Mouse (Mus musculus) gastrocnemius, postnatal 25 days (tissue): ENCODE results near the gene Fam53a. TPM values are rescaled to one million over a fixed set of nuclear protein-coding genes. Genes with fewer than 3 reads are reported as not detected.

Experiments
- DNase-seq: peaks from one replicate; pipeline ENCODE4 v3.0.0; 2022
- total RNA-seq, 2 experiments: library from RNA; stranded (reverse); gene quantifications; 1 replicate in 1 of 2; 2 replicates in 1 of 2; pipeline ENCODE4 v1.2.3; 2021

Gene Fam53a
- total RNA-seq, 2 experiments from 2014 or later, result 50.2 to 59.6 TPM

- DNase-seq, result no peak
Measured at GRCm38 (mm10) chr5:33632526-33632925, 3.1 kb upstream of the Fam53a start.

- peak; percentile 81 for DNase-seq
Measured at GRCm38 (mm10) chr5:33630615-33631014, 1.2 kb upstream of the Fam53a start.

- DNase-seq, result peak; percentile 50
Measured at GRCm38 (mm10) chr5:33630061-33630460, 626 bp upstream of the Fam53a start.

- peak; percentile 53 for DNase-seq
Measured at GRCm38 (mm10) chr5:33628820-33629300, 575 bp downstream of the Fam53a start.

GRCm38 (mm10) chr5:33627968-33628367, 1.5 kb downstream of the Fam53a start:
- DNase-seq, result no peak

- DNase-seq, result no peak
Measured at GRCm38 (mm10) chr5:33623766-33624165, 5.7 kb downstream of the Fam53a start.

GRCm38 (mm10) chr5:33622671-33623070, 6.8 kb downstream of the Fam53a start:
- no peak for DNase-seq

GRCm38 (mm10) chr5:33614391-33614790, 15.0 kb downstream of the Fam53a start:
- no peak for DNase-seq

- no peak for DNase-seq
Measured at GRCm38 (mm10) chr5:33611795-33612194, 17.6 kb downstream of the Fam53a start.

- no peak for DNase-seq
Measured at GRCm38 (mm10) chr5:33609226-33609625, 20.2 kb downstream of the Fam53a start.

GRCm38 (mm10) chr5:33607434-33607833, 22.0 kb downstream of the Fam53a start:
- no peak for DNase-seq

GRCm38 (mm10) chr5:33606631-33607030, 22.8 kb downstream of the Fam53a start:
- DNase-seq, result no peak

GRCm38 (mm10) chr5:33605314-33605713, 24.1 kb downstream of the Fam53a start:
- peak; percentile 60 for DNase-seq

- no peak for DNase-seq
Measured at GRCm38 (mm10) chr5:33593620-33594019, 35.8 kb downstream of the Fam53a start.

GRCm38 (mm10) chr5:33589221-33589888, 40.1 kb downstream of the Fam53a start:
- DNase-seq, result peak; percentile 46

- DNase-seq, result no peak
Measured at GRCm38 (mm10) chr5:33588066-33588465, 41.4 kb downstream of the Fam53a start.

- no peak for DNase-seq
Measured at GRCm38 (mm10) chr5:33587498-33588058, 41.9 kb downstream of the Fam53a start.

- DNase-seq, result no peak
Measured at GRCm38 (mm10) chr5:33580336-33580735, 49.1 kb downstream of the Fam53a start.

GRCm38 (mm10) chr5:33574207-33574606, 55.2 kb downstream of the Fam53a start:
- no peak for DNase-seq

GRCm38 (mm10) chr5:33565886-33566285, 63.5 kb downstream of the Fam53a start:
- DNase-seq, result no peak

GRCm38 (mm10) chr5:33556277-33556995, 73.0 kb downstream of the Fam53a start:
- DNase-seq, result no peak
